Mouse (Mus musculus) heart, embryonic 14.5 days (tissue): ENCODE results near the gene Mknk1. TPM values are rescaled to one million over a fixed set of nuclear protein-coding genes. Genes with fewer than 3 reads are reported as not detected.

ENCODE experiments used
- ATAC-seq: fragments of 200-750 bp; cut with Nextera tagmentation; 2 replicates; pipeline ENCODE4 v1.8.0; 2017; ENCODE audit warnings: low read depth, moderate TSS enrichment; ENCODE audit not compliant: insufficient number of reproducible peaks, insufficient read depth, low FRiP score
- H3K27ac ChIP-seq, 2 experiments: fragments of 200-500 bp in 1 of 2; fragments of 300-500 bp in 1 of 2; sonication (generic) in 1 of 2; replicated peaks in 1 of 2; 2 replicates each; pipeline ENCODE4 v1.5.1; 2012 to 2014; ENCODE audit warnings: low read depth in 2 of 2, low read length in 2 of 2, control low read depth in 1 of 2, mild to moderate bottlenecking in 1 of 2, mixed read lengths in 1 of 2; ENCODE audit not compliant: control insufficient read depth in 1 of 2, insufficient read depth in 1 of 2
- H3K27me3 ChIP-seq: fragments of 300-500 bp; sonication (generic); 2 replicates; pipeline ENCODE4 v1.6.1; 2014; ENCODE audit warnings: mild to moderate bottlenecking, low read length, control low read depth; ENCODE audit not compliant: control insufficient read depth, insufficient read depth
- H3K36me3 ChIP-seq: fragments of 300-500 bp; sonication (generic); 2 replicates; pipeline ENCODE4 v1.6.1; 2014; ENCODE audit warnings: mild to moderate bottlenecking, control low read depth, low read length, mixed read lengths; ENCODE audit not compliant: control insufficient read depth, insufficient read depth
- H3K4me1 ChIP-seq, 2 experiments: fragments of 200-500 bp in 1 of 2; fragments of 300-500 bp in 1 of 2; sonication (generic) in 1 of 2; 2 replicates each; pipeline ENCODE4 v1.6.1; 2012 to 2014; ENCODE audit warnings: low read length in 2 of 2, control low read depth in 1 of 2, mixed read lengths in 1 of 2; ENCODE audit not compliant: control insufficient read depth in 2 of 2, insufficient read depth in 2 of 2
- H3K4me2 ChIP-seq: fragments of 300-500 bp; sonication (generic); 2 replicates; pipeline ENCODE4 v1.6.1; 2014; ENCODE audit warnings: mild to moderate bottlenecking, low read length
- H3K4me3 ChIP-seq, 2 experiments: fragments of 200-500 bp in 1 of 2; fragments of 300-500 bp in 1 of 2; sonication (generic) in 1 of 2; 2 replicates each; pipeline ENCODE4 v1.5.1; 2012 to 2014; ENCODE audit warnings: low read length in 2 of 2, mild to moderate bottlenecking in 2 of 2, control low read depth in 1 of 2, low read depth in 1 of 2, moderate library complexity in 1 of 2; ENCODE audit not compliant: control insufficient read depth in 1 of 2, insufficient read depth in 1 of 2
- H3K9ac ChIP-seq: fragments of 300-500 bp; sonication (generic); 2 replicates; pipeline ENCODE4 v1.6.1; 2014; ENCODE audit warnings: mild to moderate bottlenecking, low read length
- H3K9me3 ChIP-seq: fragments of 300-500 bp; sonication (generic); 2 replicates; pipeline ENCODE4 v1.6.1; 2016; ENCODE audit warnings: low read length, control low read depth; ENCODE audit not compliant: control insufficient read depth
- WGBS: fragments of 180-500 bp; shearing (Covaris S2); extraction: QIAGEN DNeasy Blood & Tissue Kit; methylation state at CpG from one replicate; pipeline ENCODE4 v1.1.7; 2014; 5-methylcytosine and 5-hydroxymethylcytosine counted together
- polyA plus RNA-seq: library from polyadenylated mRNA; unstranded; fragments of >200 nt; fragmentation: Nextera tagmentation; extraction: Ambion mirVana; gene quantifications from 2 replicates; pipeline ENCODE4 v1.2.1, GENCODE M21; 2014

The Mknk1 gene
- polyA plus RNA-seq, 1 experiment from 2014 or later: 16.2 TPM

GRCm38 (mm10) chr4:115846656-115847055, 7.7 kb downstream of the Mknk1 start:
- H3K27ac ChIP-seq: no peak overlapping the region
- ATAC-seq: no peak
- H3K36me3 ChIP-seq: 0 out of 2 replicates have a peak, but pooled peaks cover 11% of the 10 kb centered on the region
- H3K4me3 ChIP-seq: no peak overlapping the region
- WGBS: 39% methylated on average over 2 of the region's 2 CpGs
- H3K27me3 ChIP-seq: no peaks in the 10 kb centered on the region
- H3K4me2 ChIP-seq: no peak overlapping the region
- no peak overlapping the region for H3K9ac ChIP-seq
- H3K9me3 ChIP-seq: no peaks in the 10 kb centered on the region
- H3K4me1 ChIP-seq: peaks cover 18 to 29% of the 10 kb centered on the region in 2 experiments

GRCm38 (mm10) chr4:115847377-115847776, 8.4 kb downstream of the Mknk1 start:
- peaks cover 21 to 29% of the 10 kb centered on the region in 2 experiments for H3K4me1 ChIP-seq
- ATAC-seq: no peak

GRCm38 (mm10) chr4:115848083-115848482, 9.1 kb downstream of the Mknk1 start:
- no peak for ATAC-seq
- no peak overlapping the region for H3K4me3 ChIP-seq
- H3K27ac ChIP-seq: no peak overlapping the region
- H3K4me1 ChIP-seq: peaks cover 21 to 29% of the 10 kb centered on the region in 2 experiments
- no peaks in the 10 kb centered on the region for H3K9me3 ChIP-seq
- no peak overlapping the region for H3K9ac ChIP-seq
- no peaks in the 10 kb centered on the region for H3K27me3 ChIP-seq
- H3K36me3 ChIP-seq: 0 out of 2 replicates have a peak, but pooled peaks cover 11% of the 10 kb centered on the region
- 56% methylated on average over 1 of the region's 1 CpGs for WGBS
- H3K4me2 ChIP-seq: no peak overlapping the region

More at GRCm38 (mm10) chr4:115847377-115847776, 8.4 kb downstream of the Mknk1 start:
- no peaks in the 10 kb centered on the region for H3K27me3 ChIP-seq
- no peak overlapping the region for H3K4me2 ChIP-seq
- H3K4me3 ChIP-seq: no peak overlapping the region
- H3K36me3 ChIP-seq: 0 out of 2 replicates have a peak, but pooled peaks cover 11% of the 10 kb centered on the region
- no peaks in the 10 kb centered on the region for H3K9me3 ChIP-seq
- H3K9ac ChIP-seq: no peak overlapping the region
- 41% methylated on average over 5 of the region's 5 CpGs for WGBS
- H3K27ac ChIP-seq: no peak overlapping the region

- WGBS: 28% methylated on average over 8 of the region's 8 CpGs
- peak; percentile 76; the same call in 1 of the 2 replicates for ATAC-seq
- no peak overlapping the region for H3K4me3 ChIP-seq
- H3K4me1 ChIP-seq: peaks cover 21 to 29% of the 10 kb centered on the region in 2 experiments
- no peaks in the 10 kb centered on the region for H3K9me3 ChIP-seq
- no peak overlapping the region for H3K4me2 ChIP-seq
- H3K9ac ChIP-seq: peak overlapping the region; percentile 17; the same call in 1 of the 2 replicates
- 0 out of 2 replicates have a peak, but pooled peaks cover 11% of the 10 kb centered on the region for H3K36me3 ChIP-seq
- H3K27ac ChIP-seq: 0 out of 4 replicates have a peak overlapping the region, but pooled peaks of 1 of the 2 experiments have one; percentile 10
- no peaks in the 10 kb centered on the region for H3K27me3 ChIP-seq
These were observed 10.1 kb downstream of the Mknk1 start for GRCm38 (mm10) chr4:115848990-115849677.

GRCm38 (mm10) chr4:115850111-115850510, 11.1 kb downstream of the Mknk1 start:
- H3K27me3 ChIP-seq: no peaks in the 10 kb centered on the region
- H3K4me1 ChIP-seq: peaks cover 21 to 29% of the 10 kb centered on the region in 2 experiments
- no peak for ATAC-seq
- H3K9me3 ChIP-seq: no peaks in the 10 kb centered on the region
- H3K4me3 ChIP-seq: no peak overlapping the region
- H3K9ac ChIP-seq: no peak overlapping the region
- H3K27ac ChIP-seq: no peak overlapping the region
- H3K36me3 ChIP-seq: 0 out of 2 replicates have a peak, but pooled peaks cover 11% of the 10 kb centered on the region
- H3K4me2 ChIP-seq: no peak overlapping the region
- 73% methylated on average over 2 of the region's 2 CpGs for WGBS

- H3K4me2 ChIP-seq: no peak overlapping the region
- peaks cover 21 to 29% of the 10 kb centered on the region in 2 experiments for H3K4me1 ChIP-seq
- WGBS: 75% methylated on average over 2 of the region's 2 CpGs
- no peaks in the 10 kb centered on the region for H3K27me3 ChIP-seq
- H3K9me3 ChIP-seq: no peaks in the 10 kb centered on the region
- H3K36me3 ChIP-seq: 0 out of 2 replicates have a peak, but pooled peaks cover 11% of the 10 kb centered on the region
- no peak overlapping the region for H3K27ac ChIP-seq
- no peak overlapping the region for H3K4me3 ChIP-seq
- no peak overlapping the region for H3K9ac ChIP-seq
- ATAC-seq: no peak
These were observed 11.6 kb downstream of the Mknk1 start for GRCm38 (mm10) chr4:115850631-115851030.

- no peak overlapping the region for H3K4me2 ChIP-seq
- ATAC-seq: no peak
- peaks cover 25 to 28% of the 10 kb centered on the region in 2 experiments for H3K4me1 ChIP-seq
These were observed 12.6 kb downstream of the Mknk1 start for GRCm38 (mm10) chr4:115851569-115851968.

More at GRCm38 (mm10) chr4:115851569-115851968, 12.6 kb downstream of the Mknk1 start:
- Histone ChIP-seq H3K4me3 (no peak overlapping the region), H3K27ac (no peak overlapping the region), H3K27me3 (no peaks in the 10 kb centered on the region), H3K9ac (no peak overlapping the region), H3K36me3 (0 out of 2 replicates have a peak, but pooled peaks cover 11% of the 10 kb centered on the region), H3K9me3 (no peaks in the 10 kb centered on the region)
- WGBS: 53% methylated on average over 6 of the region's 6 CpGs
